Mouse (Mus musculus) hindbrain, postnatal 0 days (tissue): ENCODE measurements around the gene Loxl3. TPM values are rescaled to one million over a fixed set of nuclear protein-coding genes. Genes with fewer than 3 reads are reported as not detected.

ENCODE experiments used
- ATAC-seq: fragments of 200-750 bp; cut with Nextera tagmentation; 2 replicates; pipeline ENCODE4 v1.8.0; 2017; ENCODE audit warnings: mild to moderate bottlenecking, moderate TSS enrichment, moderate library complexity
- DNase-seq: peaks from one replicate; pipeline ENCODE4 v3.0.0-alpha.2; 2015; ENCODE audit warnings: low spot score
- H3K27ac ChIP-seq: fragments of 300-500 bp; sonication (generic); 2 replicates; pipeline ENCODE4 v1.5.1; 2014; ENCODE audit warnings: mild to moderate bottlenecking
- H3K27me3 ChIP-seq: fragments of 300-500 bp; sonication (generic); 2 replicates; pipeline ENCODE4 v1.6.1; 2014; ENCODE audit warnings: low read length, mixed read lengths; ENCODE audit not compliant: insufficient read depth
- H3K36me3 ChIP-seq: fragments of 300-500 bp; sonication (generic); 2 replicates; pipeline ENCODE4 v1.6.1; 2014; ENCODE audit warnings: low read length, mixed read lengths; ENCODE audit not compliant: insufficient read depth
- H3K4me1 ChIP-seq: fragments of 300-500 bp; sonication (generic); 2 replicates; pipeline ENCODE4 v1.6.1; 2014; ENCODE audit warnings: antibody characterized with exemption, low read length, mixed read lengths; ENCODE audit not compliant: insufficient read depth
- H3K4me2 ChIP-seq: fragments of 300-500 bp; sonication (generic); 2 replicates; pipeline ENCODE4 v1.6.1; 2014; ENCODE audit warnings: low read depth, mild to moderate bottlenecking, low read length, moderate library complexity, mixed read lengths
- H3K4me3 ChIP-seq: fragments of 300-500 bp; sonication (generic); 2 replicates; pipeline ENCODE4 v1.5.1; 2014; ENCODE audit warnings: low read length
- H3K9ac ChIP-seq: fragments of 300-500 bp; sonication (generic); replicated peaks from 2 replicates; pipeline ENCODE4 v1.6.1; 2014; ENCODE audit warnings: mild to moderate bottlenecking, low read length, moderate library complexity, mixed read lengths
- H3K9me3 ChIP-seq: fragments of 300-500 bp; sonication (generic); 2 replicates; pipeline ENCODE4 v1.6.1; 2016; ENCODE audit warnings: low read length, mixed read lengths
- CTCF ChIP-seq: IDR thresholded peaks from 2 replicates; pipeline ENCODE4 v1.5.1; 2016; ENCODE audit warnings: antibody characterized with exemption, control low read depth, low read depth
- WGBS: fragments of 180-500 bp; shearing (Covaris S2); extraction: QIAGEN DNeasy Blood & Tissue Kit; methylation state at CpG from one replicate; pipeline ENCODE4 v1.1.7; 2014; 5-methylcytosine and 5-hydroxymethylcytosine counted together
- microRNA counts: library from miRNA; unstranded; fragments of <30 nt; microRNA quantifications from one replicate; lab custom pipeline; 2015
- microRNA-seq, 2 experiments: library from miRNA; unstranded; fragments of <30 nt; microRNA quantifications; one replicate each; pipeline ENCODE4; 2016
- polyA plus RNA-seq: library from polyadenylated mRNA; unstranded; fragments of >200 nt; fragmentation: Nextera tagmentation; extraction: Ambion mirVana; gene quantifications from 2 replicates; pipeline ENCODE4 v1.2.1, GENCODE M21; 2015
- total RNA-seq: library from RNA; depleted of rRNA; stranded (reverse); fragments of >200 nt; gene quantifications from 2 replicates; pipeline ENCODE4 v1.2.3, GENCODE M21; 2014; rRNA removed

The Loxl3 gene
- total and polyA plus RNA-seq, 2 experiments from 2014 or later, result 5.6 to 6.1 TPM

- TF ChIP-seq CTCF, result no peak
- ATAC-seq, result no peak
- no peaks in the 10 kb centered on the region for H3K36me3 ChIP-seq
- no peaks in the 10 kb centered on the region for H3K9me3 ChIP-seq
- WGBS, result 48% methylated on average over 6 of the region's 6 CpGs
- H3K4me3 ChIP-seq, result no peak overlapping the region
- H3K27me3 ChIP-seq, result no peaks in the 10 kb centered on the region
- no peak overlapping the region for H3K4me2 ChIP-seq
- no peak overlapping the region for H3K27ac ChIP-seq
- no peak overlapping the region for H3K9ac ChIP-seq
- H3K4me1 ChIP-seq, result no peaks in the 10 kb centered on the region
- DNase-seq, result no peak
Observed at GRCm38 (mm10) chr6:83095968-83096367, 62.0 kb downstream of the Loxl3 start.

GRCm38 (mm10) chr6:83098411-83098810 is 64.4 kb downstream of the Loxl3 start:
- Histone ChIP-seq H3K4me3 (no peak overlapping the region), H3K4me2 (no peak overlapping the region), H3K27ac (no peak overlapping the region), H3K9ac (no peak overlapping the region), H3K36me3 (no peaks in the 10 kb centered on the region), H3K4me1 (peaks cover 12% of the 10 kb centered on the region), H3K27me3 (no peaks in the 10 kb centered on the region), H3K9me3 (no peaks in the 10 kb centered on the region)
- DNase-seq (no peak), ATAC-seq (no peak)
- TF ChIP-seq CTCF, result no peak
- 74% methylated on average over 2 of the region's 2 CpGs for WGBS

GRCm38 (mm10) chr6:83101316-83101687 is 67.3 kb downstream of the Loxl3 start, which contains the start of the genes Ccdc142 and Gm42688:
Ccdc142 (plus strand) TSS chr6:83101601.
Gm42688 (plus strand) TSS chr6:83101617.
- H3K27ac ChIP-seq, result peak within 1 kb of the TSS; percentile 91
- H3K4me1 ChIP-seq, result peaks cover 15% of the 10 kb centered on the region
- peak within 1 kb of the TSS; percentile 90 for H3K4me2 ChIP-seq
- peaks cover 3% of the 10 kb centered on the region; the same call in 1 of the 2 replicates for H3K36me3 ChIP-seq
- no peaks in the 10 kb centered on the region for H3K9me3 ChIP-seq
- H3K27me3 ChIP-seq, result no peaks in the 10 kb centered on the region
- TF ChIP-seq CTCF, result peak; percentile 80
- WGBS, result under 1% methylated on average over 25 of the region's 25 CpGs
- H3K4me3 ChIP-seq, result peak within 1 kb of the TSS; percentile 75
- ATAC-seq (peak; percentile 93), DNase-seq (peak; percentile 94)
- peak within 1 kb of the TSS; percentile 80 for H3K9ac ChIP-seq

- peak; percentile 70 for DNase-seq
- H3K36me3 ChIP-seq, result peaks cover 3% of the 10 kb centered on the region; the same call in 1 of the 2 replicates
- TF ChIP-seq CTCF, result peak; percentile 29; the same call in 1 of the 2 replicates
- H3K4me2 ChIP-seq, result peak overlapping the region; percentile 90
- ATAC-seq, result peak; percentile 81
- H3K9ac ChIP-seq, result peak overlapping the region; percentile 80
- peak overlapping the region; percentile 75 for H3K4me3 ChIP-seq
- peak overlapping the region; percentile 91 for H3K27ac ChIP-seq
- H3K27me3 ChIP-seq, result no peaks in the 10 kb centered on the region
- WGBS, result under 1% methylated on average over 63 of the region's 74 CpGs
- H3K9me3 ChIP-seq, result no peaks in the 10 kb centered on the region
- peaks cover 15% of the 10 kb centered on the region for H3K4me1 ChIP-seq
Observed at GRCm38 (mm10) chr6:83101688-83102556, 67.9 kb downstream of the Loxl3 start.

MicroRNAs within 50 kb of the gene (microRNA counts, 519-probe panel; counts per million panel counts)
- microRNA mmu-miR-3470a+mmu-miR-3470b (lab: Ali Mortazavi, UCI), result not detected

Small RNA genes within 50 kb of the gene (microRNA-seq; reads per million reads assigned to microRNA genes)
- gene Mir3470a (0 reads per million in 2 experiments), gene Mir7040 (0 to 0.35 reads per million in 2 experiments)

Other genes starting within 250 kb of the Loxl3 start
- gene Sema4f, start 94.4 kb upstream of the Loxl3 start, total RNA-seq, result 19.2 and 21.6 TPM in 2 replicates
- gene Sema4f, start 94.4 kb upstream of the Loxl3 start, polyA plus RNA-seq, result 18.1 and 19.4 TPM in 2 replicates
- gene M1ap, start 87.3 kb upstream of the Loxl3 start, total RNA-seq, result 0.16 TPM in 1 of 2 replicates, not detected in the other
- gene M1ap, start 87.3 kb upstream of the Loxl3 start, polyA plus RNA-seq, result 0.24 and 0.38 TPM in 2 replicates
- gene Dok1, start 702 bp upstream of the Loxl3 start, total RNA-seq, result 4.3 and 15.4 TPM in 2 replicates
- gene Dok1, start 702 bp upstream of the Loxl3 start, polyA plus RNA-seq, result 1.8 and 2.5 TPM in 2 replicates
- 185 and 219 TPM in 2 replicates for gene Aup1, start 20.3 kb downstream of the Loxl3 start, total RNA-seq
- gene Aup1, start 20.3 kb downstream of the Loxl3 start, polyA plus RNA-seq, result 136 and 148 TPM in 2 replicates
- gene Htra2, start 21.1 kb downstream of the Loxl3 start, total RNA-seq, result 48.4 and 54.2 TPM in 2 replicates
- 82.9 and 88.2 TPM in 2 replicates for gene Htra2, start 21.1 kb downstream of the Loxl3 start, polyA plus RNA-seq
- gene Dqx1, start 23.7 kb downstream of the Loxl3 start, total RNA-seq, result 0.50 TPM in 1 of 2 replicates, not detected in the other
- 0.36 and 0.42 TPM in 2 replicates for gene Dqx1, start 23.7 kb downstream of the Loxl3 start, polyA plus RNA-seq
- 0.54 TPM in 1 of 2 replicates, not detected in the other for gene Tlx2, start 36.1 kb downstream of the Loxl3 start, total RNA-seq
- gene Tlx2, start 36.1 kb downstream of the Loxl3 start, polyA plus RNA-seq, result not detected in 2 replicates
- 11.0 and 16.4 TPM in 2 replicates for gene Pcgf1, start 43.7 kb downstream of the Loxl3 start, total RNA-seq
- 27.8 and 29.1 TPM in 2 replicates for gene Pcgf1, start 43.7 kb downstream of the Loxl3 start, polyA plus RNA-seq
- gene Lbx2, start 52.2 kb downstream of the Loxl3 start, total RNA-seq, result not detected in 2 replicates
- gene Lbx2, start 52.2 kb downstream of the Loxl3 start, polyA plus RNA-seq, result not detected in 2 replicates
- 12.7 and 19.9 TPM in 2 replicates for gene Ccdc142, start 67.4 kb downstream of the Loxl3 start, total RNA-seq
- 4.7 TPM in 2 replicates for gene Ccdc142, start 67.4 kb downstream of the Loxl3 start, polyA plus RNA-seq
- gene Gm42688, start 67.4 kb downstream of the Loxl3 start, total RNA-seq, result 4.3 and 5.7 TPM in 2 replicates
- gene Gm42688, start 67.4 kb downstream of the Loxl3 start, polyA plus RNA-seq, result 3.0 and 3.7 TPM in 2 replicates
- gene Mrpl53, start 74.9 kb downstream of the Loxl3 start, total RNA-seq, result 72.5 and 73.7 TPM in 2 replicates
- 122 and 126 TPM in 2 replicates for gene Mrpl53, start 74.9 kb downstream of the Loxl3 start, polyA plus RNA-seq
- 44.9 and 48.5 TPM in 2 replicates for gene Mogs, start 81.3 kb downstream of the Loxl3 start, total RNA-seq
- 20.5 and 21.1 TPM in 2 replicates for gene Mogs, start 81.3 kb downstream of the Loxl3 start, polyA plus RNA-seq
- gene Wbp1, start 87.4 kb downstream of the Loxl3 start, total RNA-seq, result 182 and 209 TPM in 2 replicates
- gene Wbp1, start 87.4 kb downstream of the Loxl3 start, polyA plus RNA-seq, result 99.6 and 101 TPM in 2 replicates
- gene Ino80b, start 91.3 kb downstream of the Loxl3 start, total RNA-seq, result 26.7 and 31.0 TPM in 2 replicates
- 12.0 and 14.8 TPM in 2 replicates for gene Ino80b, start 91.3 kb downstream of the Loxl3 start, polyA plus RNA-seq
- gene Rtkn, start 101.3 kb downstream of the Loxl3 start, total RNA-seq, result 40.0 and 73.6 TPM in 2 replicates
- gene Rtkn, start 101.3 kb downstream of the Loxl3 start, polyA plus RNA-seq, result 20.8 and 21.1 TPM in 2 replicates
- gene Wdr54, start 122.2 kb downstream of the Loxl3 start, total RNA-seq, result 8.5 and 13.8 TPM in 2 replicates
- 19.9 and 20.0 TPM in 2 replicates for gene Wdr54, start 122.2 kb downstream of the Loxl3 start, polyA plus RNA-seq
- gene 1700003E16Rik, start 122.2 kb downstream of the Loxl3 start, total RNA-seq, result 12.7 and 17.8 TPM in 2 replicates
- 10.2 and 11.4 TPM in 2 replicates for gene 1700003E16Rik, start 122.2 kb downstream of the Loxl3 start, polyA plus RNA-seq
- gene Dctn1, start 131.7 kb downstream of the Loxl3 start, total RNA-seq, result 124 and 132 TPM in 2 replicates
- 145 and 153 TPM in 2 replicates for gene Dctn1, start 131.7 kb downstream of the Loxl3 start, polyA plus RNA-seq
- gene Slc4a5, start 185.7 kb downstream of the Loxl3 start, total RNA-seq, result 5.2 and 6.0 TPM in 2 replicates
- 2.5 and 2.8 TPM in 2 replicates for gene Slc4a5, start 185.7 kb downstream of the Loxl3 start, polyA plus RNA-seq